Mouse (Mus musculus): Measurements from ENCODE around the gene Pfkp. TPM values are rescaled to one million over a fixed set of nuclear protein-coding genes. Genes with fewer than 3 reads are reported as not detected.

Gene Pfkp
- total RNA-seq, 2 experiments from 2014 or later, result 14.8 to 15.3 TPM

DNA sequence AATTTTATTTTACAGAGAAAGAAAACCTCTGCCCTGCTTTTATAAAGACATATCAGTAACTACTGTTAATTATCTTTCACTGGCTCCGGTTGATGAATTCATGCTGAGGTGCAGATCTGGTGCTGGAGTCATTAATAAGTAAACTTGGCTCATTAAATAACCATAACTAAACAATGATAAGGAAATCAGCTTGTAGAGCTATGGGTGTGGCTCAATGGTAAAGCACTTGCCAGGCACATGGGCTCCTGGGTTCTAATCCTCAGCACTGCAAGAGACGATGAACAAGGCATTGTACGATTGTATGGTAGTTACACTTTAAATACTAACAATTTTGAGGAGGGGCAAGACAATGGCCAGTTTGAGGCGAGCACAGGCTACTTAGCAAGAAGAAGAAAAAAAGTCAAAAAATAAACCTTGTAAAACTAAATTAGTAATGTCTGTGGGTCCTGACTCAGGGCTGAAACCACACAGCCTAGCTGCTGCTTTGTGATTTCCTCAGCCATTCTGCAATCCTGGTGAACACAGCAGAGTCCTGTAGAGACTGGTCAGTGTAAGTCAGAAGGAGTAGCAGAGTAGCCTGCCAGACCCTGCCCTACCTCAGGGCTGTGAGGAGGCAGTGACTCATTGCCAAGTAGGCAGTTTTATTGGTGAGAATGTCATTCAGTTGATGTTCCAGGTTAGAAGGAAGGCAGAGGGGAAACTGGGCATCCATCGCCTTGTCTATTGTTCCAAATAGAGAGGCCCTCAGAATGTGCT lies 34.7 kb downstream of the Pfkp start:
- no peak for DNase-seq (ENCODE audit: low spot score in 2 of 2)

DNA sequence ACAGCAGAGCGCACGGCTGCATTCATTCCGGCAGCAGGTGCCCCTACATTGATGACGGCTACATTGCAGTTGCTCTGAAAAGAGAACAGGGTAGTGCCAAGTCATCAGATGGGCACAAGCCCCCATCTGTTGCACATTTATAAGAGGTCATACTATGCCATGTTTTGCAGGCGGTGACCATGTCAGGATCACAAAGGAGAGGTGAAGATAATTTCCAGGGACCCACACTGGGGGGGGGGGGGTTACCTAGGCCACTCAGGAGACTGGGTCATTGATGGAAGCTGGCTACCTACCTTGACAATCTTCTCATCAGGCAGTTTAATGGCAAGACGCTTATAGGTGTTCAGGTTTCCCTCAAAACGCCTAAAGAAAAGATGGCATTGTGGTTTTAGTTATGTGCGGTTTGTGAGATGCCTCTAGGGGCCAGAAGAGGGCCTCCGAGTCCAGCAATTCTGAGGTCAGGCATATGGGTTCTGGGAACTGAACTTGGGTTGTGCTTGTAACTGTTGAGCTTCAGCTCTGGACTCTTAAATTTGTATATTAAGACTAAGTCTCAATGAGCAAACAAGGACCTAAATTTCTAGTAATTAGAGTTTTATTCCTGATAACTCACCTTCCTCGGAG lies 45.7 kb downstream of the Pfkp start:
- no peak for DNase-seq (ENCODE audit: low spot score in 2 of 2)

DNA sequence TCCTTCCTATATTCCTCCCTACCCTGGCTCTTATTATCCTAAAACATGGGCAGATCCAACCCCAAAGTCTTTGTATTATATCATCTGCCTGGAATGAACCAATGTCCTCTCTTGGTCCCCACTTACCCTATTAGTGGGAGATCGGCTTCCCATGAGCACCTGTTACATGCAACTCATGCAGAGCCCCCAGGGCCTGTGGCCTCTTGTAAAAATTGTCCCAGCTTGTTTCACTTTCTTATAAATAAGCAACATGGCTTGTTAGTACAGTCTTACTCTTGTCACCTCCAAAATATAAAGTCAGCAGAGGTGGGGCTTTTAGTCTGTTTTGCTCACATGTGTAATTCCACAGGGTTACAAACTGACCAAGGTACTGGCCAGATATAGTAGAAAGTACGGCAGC lies 46.9 kb downstream of the Pfkp start:
- no peak for DNase-seq (ENCODE audit: low spot score in 2 of 2)

DNA sequence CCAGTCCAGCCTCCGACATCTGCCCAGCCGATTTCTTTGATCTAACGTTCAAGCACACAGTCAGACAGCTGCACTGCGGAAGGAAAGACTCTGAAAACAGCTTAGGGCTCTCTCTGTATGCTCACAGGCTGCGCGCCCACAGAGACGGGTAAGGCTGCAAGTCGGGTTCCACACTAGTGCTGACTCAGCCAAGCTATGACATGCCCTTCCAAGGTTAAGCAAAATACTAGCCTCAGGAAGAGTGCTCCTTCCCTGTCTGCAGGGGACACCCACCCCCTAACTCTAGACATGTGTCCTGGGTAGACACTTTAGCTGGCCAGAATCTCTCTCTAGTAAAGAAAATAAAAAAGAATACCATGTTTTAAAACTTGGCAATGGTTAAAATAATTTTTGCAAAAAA lies 48.0 kb downstream of the Pfkp start:
- no peak for DNase-seq (ENCODE audit: low spot score in 2 of 2)

DNA sequence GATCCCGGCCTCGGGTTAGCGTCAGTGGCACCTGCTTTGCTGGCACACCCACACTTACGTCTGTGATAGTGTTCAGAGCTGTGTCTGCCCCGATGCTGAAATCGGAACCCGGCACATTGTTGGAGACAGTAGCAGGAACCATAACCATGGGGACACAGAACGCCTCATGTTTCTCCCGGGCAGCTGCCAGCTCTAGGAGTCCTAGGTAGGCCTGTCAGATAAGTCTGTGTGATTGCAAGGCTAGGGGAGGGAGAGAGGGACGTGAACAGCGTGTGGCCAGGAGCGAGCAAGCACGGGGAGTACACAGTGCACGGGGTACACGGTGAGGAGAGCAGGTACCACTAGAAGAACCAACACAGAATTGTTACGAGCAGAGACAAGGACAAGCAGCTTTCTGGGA lies 50.8 kb downstream of the Pfkp start:
- DNase-seq (ENCODE audit: low spot score in 2 of 2), result no peak

DNA sequence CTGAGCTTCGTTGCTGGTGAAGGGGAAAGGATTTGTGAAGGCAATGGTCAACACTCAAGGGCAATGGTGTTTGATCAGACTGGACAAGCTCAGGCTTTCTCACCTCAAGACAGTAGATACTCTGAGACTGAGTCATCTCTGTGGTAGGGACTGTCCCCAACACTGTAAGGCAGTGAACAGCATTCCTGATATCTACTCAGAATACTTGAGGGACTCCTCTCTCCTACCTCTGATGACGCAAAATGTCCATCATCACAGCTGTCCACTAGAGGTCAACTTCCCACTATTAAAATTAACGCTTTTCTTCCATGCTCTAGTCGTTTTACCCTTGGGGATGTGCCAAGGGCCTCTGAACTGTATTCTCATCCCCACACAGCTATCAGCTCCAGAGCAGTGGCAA lies 53.2 kb downstream of the Pfkp start:
- DNase-seq (ENCODE audit: low spot score in 2 of 2), result no peak

DNA sequence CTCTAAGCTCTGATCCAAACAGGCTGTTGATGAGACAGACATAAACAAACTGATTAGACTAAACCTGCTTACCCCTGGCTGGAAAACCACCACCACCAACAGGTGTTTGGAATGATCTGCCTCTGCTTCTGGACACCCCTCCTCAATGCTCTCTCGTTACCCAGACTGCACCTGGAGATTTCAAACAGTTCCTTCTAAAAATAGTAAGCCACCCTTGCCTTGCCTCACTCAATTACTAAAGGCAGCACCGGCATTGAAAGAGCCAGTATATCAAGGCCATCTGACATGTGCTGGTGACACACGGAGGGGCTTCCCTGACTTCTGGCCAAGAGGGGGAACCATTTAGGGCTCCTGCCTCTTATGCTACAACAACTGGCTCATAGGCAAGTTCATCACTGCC lies 57.7 kb downstream of the Pfkp start:
- no peak for DNase-seq (ENCODE audit: low spot score in 2 of 2)

DNA sequence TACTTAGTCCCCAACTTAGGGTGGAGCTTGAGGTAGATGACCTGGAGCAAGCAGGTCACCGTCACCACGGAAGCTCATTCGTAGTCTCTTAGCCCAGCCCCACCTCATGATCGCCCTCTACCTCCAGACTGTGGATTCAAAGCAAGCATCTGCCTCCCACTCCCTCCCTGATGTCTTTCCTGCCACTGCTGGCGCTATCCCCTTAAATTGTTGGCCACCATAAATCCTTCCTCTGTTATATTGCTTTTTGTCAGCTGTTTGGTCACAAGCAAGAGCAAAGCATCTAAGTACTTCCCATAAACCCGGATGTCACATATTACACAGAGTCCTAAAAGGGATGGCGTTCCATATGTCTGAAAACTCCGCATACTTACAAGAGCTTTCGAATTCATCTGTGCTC lies 62.6 kb downstream of the Pfkp start:
- no peak for DNase-seq (ENCODE audit: low spot score in 2 of 2)

DNA sequence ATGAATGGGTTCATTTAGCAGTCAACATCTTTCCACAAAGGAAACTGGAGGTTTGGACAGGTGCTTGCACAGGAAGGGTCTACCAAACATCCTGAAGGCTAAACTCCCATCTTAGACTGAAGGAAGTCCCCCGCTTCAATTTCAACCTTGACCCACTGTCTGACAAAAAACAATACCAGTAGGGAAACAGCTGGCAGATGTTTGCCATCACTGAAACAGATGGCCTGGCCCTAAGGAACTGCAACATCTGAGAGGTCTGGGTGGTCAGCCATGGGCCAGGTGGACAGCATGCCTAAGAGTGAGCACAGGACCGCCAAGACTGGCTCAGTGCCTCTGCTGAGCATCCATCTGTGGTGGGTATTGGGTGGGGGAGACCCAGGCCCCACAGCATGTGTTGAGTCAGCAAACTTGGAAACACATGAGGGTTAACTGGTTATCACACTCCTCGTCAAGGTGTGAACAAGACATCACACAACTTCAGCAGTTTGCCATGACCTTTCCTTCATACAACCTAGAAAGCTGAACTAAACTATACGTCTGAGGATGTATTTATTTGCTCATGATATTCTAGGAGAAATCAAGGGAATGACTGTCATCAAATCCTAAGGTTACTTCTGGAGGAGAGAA lies 65.0 kb downstream of the Pfkp start:
- DNase-seq (ENCODE audit: low spot score in 2 of 2), result no peak

DNA sequence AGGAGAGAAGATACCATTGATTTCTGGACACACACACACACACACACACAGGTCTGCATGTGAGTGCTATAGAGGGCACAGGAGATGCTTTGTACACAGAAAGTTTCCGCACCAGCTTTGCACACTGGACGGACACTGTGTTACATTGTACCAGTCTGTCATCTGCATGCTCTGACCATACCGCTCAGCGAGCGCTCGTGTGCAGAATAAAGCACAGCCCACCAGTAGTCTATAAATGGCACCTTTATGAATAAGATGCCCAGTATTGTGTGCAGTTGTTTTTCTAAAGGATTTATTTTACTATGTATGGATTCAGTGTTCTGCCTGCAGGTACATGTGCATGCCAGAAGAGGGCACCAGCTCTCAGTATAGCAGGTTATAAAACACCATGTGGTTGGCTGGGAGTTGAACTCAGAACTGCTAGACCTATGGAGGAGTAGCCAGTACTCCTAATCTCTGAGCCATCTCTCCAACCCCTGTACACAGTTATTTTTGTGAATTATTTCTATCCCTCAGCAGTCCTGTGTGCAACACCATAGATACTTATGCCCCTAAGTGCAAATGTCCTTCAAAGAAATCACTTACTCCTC lies 72.6 kb downstream of the Pfkp start:
- DNase-seq (ENCODE audit: low spot score in 2 of 2), result no peak

DNA sequence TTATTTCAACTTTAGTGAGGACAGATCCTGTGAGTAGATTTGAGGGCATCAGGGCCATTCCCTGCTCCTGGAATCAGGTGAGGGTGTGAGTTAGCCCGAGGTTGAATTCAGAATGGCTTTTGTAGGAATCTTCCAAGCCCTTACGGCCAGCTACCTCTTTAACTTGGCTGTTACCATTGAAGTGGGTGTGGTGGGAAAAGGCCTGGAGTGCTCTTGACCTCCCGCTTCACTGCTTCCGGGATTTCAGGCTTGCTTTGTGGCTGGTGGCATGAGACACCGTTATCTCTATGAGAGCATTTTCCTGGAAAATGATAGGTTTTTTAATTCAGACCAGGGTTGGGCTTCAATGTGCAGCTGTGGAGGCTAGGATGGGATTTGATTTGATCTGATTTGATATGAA lies 83.0 kb downstream of the Pfkp start:
- DNase-seq (ENCODE audit: low spot score in 2 of 2), result no peak

DNA sequence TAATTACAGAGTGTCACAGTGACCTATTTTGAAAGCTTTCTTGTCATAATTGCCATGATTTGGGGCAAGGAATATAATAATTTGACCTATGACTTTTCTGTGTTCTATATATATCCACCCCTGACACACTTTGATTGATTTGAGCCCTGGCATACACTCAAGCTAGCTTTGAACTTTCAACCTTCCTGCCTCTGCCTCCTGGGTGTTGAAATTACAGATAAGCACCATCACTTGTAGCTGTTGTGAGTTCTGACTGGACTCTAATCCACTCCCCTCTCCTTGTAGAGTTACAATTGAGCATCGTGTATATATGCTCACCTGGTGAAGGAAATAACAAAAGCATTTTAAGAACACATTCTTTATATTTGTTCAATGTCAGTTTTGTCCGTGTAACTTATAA lies 86.2 kb downstream of the Pfkp start:
- no peak for DNase-seq (ENCODE audit: low spot score in 2 of 2)

DNA sequence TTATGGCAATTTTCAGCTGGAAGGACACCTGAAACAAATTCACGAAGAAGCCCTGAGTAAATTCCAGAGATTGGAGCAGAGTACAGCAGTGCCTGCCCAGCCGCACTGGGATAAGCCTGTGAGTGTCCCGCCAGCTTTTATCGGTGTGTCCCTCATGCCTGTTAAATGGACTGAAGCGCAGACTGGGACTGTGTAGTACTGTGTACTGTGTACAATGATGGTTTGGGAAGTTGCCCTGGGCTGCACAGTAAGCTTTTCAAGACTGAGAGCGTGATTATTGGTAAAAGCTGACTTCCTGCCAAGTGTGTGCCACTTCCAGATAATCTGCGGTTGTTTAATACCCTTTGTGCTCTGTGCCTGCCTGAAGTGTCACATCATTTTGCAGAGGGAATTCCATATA lies 90.8 kb downstream of the Pfkp start:
- no peak for DNase-seq (ENCODE audit: low spot score in 2 of 2)

DNA sequence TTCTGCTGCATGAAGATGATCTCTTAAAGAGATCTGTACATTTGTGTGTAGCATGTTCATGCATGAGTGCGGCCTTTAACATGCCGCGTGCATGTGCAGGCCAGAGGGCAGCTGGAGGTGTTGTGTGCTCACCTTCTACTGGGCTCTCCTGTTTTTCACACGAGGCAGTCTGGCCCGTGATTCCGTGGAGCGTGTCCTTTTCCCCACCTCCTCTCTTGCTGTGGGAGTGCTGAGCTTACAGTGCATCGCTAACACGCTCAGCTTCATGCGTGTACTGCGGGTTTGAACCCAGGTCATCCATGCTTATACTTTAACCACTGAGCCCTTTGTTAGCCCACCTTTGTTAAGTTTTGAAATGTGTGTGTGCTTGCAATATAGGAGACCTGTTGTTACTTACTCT lies 92.9 kb downstream of the Pfkp start:
- DNase-seq (ENCODE audit: low spot score in 2 of 2), result no peak

DNA sequence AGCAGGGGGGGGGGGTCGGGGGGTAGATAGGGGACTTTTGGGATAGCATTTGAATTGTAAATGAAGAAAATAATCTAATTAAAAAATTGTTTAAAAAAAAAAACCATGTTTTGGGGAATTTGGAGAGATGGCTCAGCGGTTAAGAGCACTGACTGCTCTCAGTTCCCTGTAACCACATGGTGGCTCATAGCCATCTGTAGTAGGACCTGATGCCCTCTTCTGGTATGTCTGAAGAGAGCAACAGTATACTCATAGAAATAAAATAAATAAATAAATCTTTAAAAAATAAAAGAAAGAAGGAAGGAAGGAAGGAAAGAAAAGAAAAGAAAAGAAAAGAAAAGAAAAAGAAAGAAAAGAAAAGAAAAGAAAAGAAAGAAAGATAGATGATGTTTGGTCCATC lies 94.9 kb downstream of the Pfkp start:
- DNase-seq (ENCODE audit: low spot score in 2 of 2), result no peak

DNA sequence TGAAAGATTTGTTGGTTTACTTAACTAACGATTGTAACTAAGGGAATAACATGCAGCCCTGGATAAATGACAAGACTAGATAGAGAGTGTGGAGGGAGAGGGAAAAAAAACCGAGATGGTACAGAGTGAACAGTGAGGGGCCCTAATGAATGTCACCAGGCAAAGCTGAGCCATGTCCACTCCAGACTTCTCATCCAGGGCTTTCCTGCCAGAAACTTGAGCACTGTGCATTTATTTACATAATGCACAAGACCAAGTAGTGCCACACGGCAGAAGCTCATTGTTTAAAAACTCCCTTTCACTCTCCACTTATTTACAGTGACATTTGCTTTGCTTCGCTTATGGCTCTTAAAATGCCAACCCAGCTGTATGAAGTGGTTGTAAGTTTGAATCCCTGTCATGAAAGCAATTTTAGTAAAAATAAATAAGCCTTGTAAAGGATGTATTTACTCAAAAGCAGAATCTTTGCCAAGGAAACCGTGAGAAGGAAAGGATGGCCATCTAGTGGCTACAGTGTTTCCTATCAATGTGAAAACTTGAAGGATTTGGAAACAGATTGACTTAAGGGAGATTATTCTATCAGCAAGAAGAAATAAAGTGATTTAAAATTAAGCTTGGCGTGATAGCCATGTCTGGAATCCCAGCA lies 113.2 kb downstream of the Pfkp start:
- DNase-seq (ENCODE audit: low spot score in 2 of 2), result no peak

DNA sequence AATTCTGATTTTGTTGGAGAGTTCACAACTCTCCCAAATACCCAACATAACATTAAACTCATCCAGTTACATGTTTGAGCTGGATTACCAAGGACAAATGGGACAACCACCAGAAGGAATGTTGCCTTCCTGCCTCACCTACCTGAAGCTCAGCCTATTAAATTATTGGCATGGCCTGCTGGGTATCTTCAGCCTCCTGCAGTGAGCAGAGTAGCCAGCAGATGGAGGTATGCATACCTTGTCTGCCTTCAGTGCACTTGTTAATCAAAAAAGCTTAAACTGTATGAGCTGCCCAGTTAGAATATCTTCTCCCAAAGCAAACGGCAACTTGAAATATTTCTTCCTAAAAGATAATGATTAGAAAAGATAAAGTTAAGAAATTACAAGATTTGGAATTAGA lies 115.9 kb downstream of the Pfkp start:
- no peak for DNase-seq (ENCODE audit: low spot score in 2 of 2)

Other genes with a start within 250 kb of the Pfkp start
- gene Pitrm1, start 100.6 kb downstream of the Pfkp start, total RNA-seq (2021), result 10 to 100 TPM; 51.3 to 58.6 TPM

All from gastrocnemius, postnatal 4 days (tissue).